Mouse (Mus musculus): ENCODE results near the gene Prtg. TPM values are rescaled to one million over a fixed set of nuclear protein-coding genes. Genes with fewer than 3 reads are reported as not detected.

Prtg gene
- total and polyA plus RNA-seq, 2 experiments from 2014 or later, result 0.18 to 0.76 TPM

GRCm38 (mm10) chr9:72961959-72962358 lies 155.3 kb downstream of the Prtg start:
- Histone ChIP-seq H3K36me3 (ENCODE audit: insufficient read depth) (no peaks in the 10 kb centered on the region), H3K4me2 (ENCODE audit: low read depth) (no peak overlapping the region), H3K9me3 (ENCODE audit: low read length) (no peaks in the 10 kb centered on the region), H3K9ac (no peak overlapping the region), H3K4me1 (ENCODE audit: insufficient read depth) (peaks cover 4% of the 10 kb centered on the region; the same call in 1 of the 2 replicates), H3K4me3 (ENCODE audit: low read depth, low read length) (no peak overlapping the region), H3K27ac (ENCODE audit: low read depth, low read length) (no peak overlapping the region), H3K27me3 (ENCODE audit: insufficient read depth, low read length) (no peaks in the 10 kb centered on the region)
- WGBS, result 74% methylated on average over 15 of the region's 15 CpGs
- ATAC-seq (no peak), DNase-seq (no peak)
- TF ChIP-seq CTCF (IDR thresholded peaks at IDR 0.05; ENCODE audit: low read depth), result no peak

Other genes starting within 250 kb of the Prtg start
- 391 and 472 TPM in 2 replicates for gene Nedd4, start 144.5 kb upstream of the Prtg start, total RNA-seq (2014; rRNA removed)
- 180 and 278 TPM in 2 replicates for gene Nedd4, start 144.5 kb upstream of the Prtg start, polyA plus RNA-seq (2015; fragmentation: Nextera tagmentation; extraction: Ambion mirVana)
- gene Pygo1, start 118.8 kb downstream of the Prtg start, total RNA-seq (2014; rRNA removed), result 34.6 and 41.7 TPM in 2 replicates
- 5.7 and 9.6 TPM in 2 replicates for gene Pygo1, start 118.8 kb downstream of the Prtg start, polyA plus RNA-seq (2015; fragmentation: Nextera tagmentation; extraction: Ambion mirVana)
- gene Dyx1c1, start 151.9 kb downstream of the Prtg start, total RNA-seq (2014; rRNA removed), result 1.0 and 2.9 TPM in 2 replicates
- gene Dyx1c1, start 151.9 kb downstream of the Prtg start, polyA plus RNA-seq (2015; fragmentation: Nextera tagmentation; extraction: Ambion mirVana), result 2.6 and 3.2 TPM in 2 replicates
- 0.10 TPM in 1 of 2 replicates, not detected in the other for gene Gm44503, start 152.0 kb downstream of the Prtg start, total RNA-seq (2014; rRNA removed)
- gene Gm44503, start 152.0 kb downstream of the Prtg start, polyA plus RNA-seq (2015; fragmentation: Nextera tagmentation; extraction: Ambion mirVana), result not detected in 2 replicates
- gene Ccpg1os, start 178.5 kb downstream of the Prtg start, total RNA-seq (2014; rRNA removed), result 24.7 and 26.8 TPM in 2 replicates
- 18.8 and 22.7 TPM in 2 replicates for gene Ccpg1os, start 178.5 kb downstream of the Prtg start, polyA plus RNA-seq (2015; fragmentation: Nextera tagmentation; extraction: Ambion mirVana)
- 31.0 and 31.9 TPM in 2 replicates for gene Ccpg1, start 178.6 kb downstream of the Prtg start, total RNA-seq (2014; rRNA removed)
- 29.8 and 42.5 TPM in 2 replicates for gene Ccpg1, start 178.6 kb downstream of the Prtg start, polyA plus RNA-seq (2015; fragmentation: Nextera tagmentation; extraction: Ambion mirVana)
- gene Pigb, start 233.5 kb downstream of the Prtg start, total RNA-seq (2014; rRNA removed), result 8.2 and 10.3 TPM in 2 replicates
- gene Pigb, start 233.5 kb downstream of the Prtg start, polyA plus RNA-seq (2015; fragmentation: Nextera tagmentation; extraction: Ambion mirVana), result 7.8 and 10.0 TPM in 2 replicates
- 3.9 and 5.6 TPM in 2 replicates for gene Rab27a, start 238.0 kb downstream of the Prtg start, total RNA-seq (2014; rRNA removed)
- gene Rab27a, start 238.0 kb downstream of the Prtg start, polyA plus RNA-seq (2015; fragmentation: Nextera tagmentation; extraction: Ambion mirVana), result 1.1 and 2.3 TPM in 2 replicates

All from forebrain, postnatal 0 days (tissue).